Mouse (Mus musculus): ENCODE results near the gene Sh3bp1.

DNA sequence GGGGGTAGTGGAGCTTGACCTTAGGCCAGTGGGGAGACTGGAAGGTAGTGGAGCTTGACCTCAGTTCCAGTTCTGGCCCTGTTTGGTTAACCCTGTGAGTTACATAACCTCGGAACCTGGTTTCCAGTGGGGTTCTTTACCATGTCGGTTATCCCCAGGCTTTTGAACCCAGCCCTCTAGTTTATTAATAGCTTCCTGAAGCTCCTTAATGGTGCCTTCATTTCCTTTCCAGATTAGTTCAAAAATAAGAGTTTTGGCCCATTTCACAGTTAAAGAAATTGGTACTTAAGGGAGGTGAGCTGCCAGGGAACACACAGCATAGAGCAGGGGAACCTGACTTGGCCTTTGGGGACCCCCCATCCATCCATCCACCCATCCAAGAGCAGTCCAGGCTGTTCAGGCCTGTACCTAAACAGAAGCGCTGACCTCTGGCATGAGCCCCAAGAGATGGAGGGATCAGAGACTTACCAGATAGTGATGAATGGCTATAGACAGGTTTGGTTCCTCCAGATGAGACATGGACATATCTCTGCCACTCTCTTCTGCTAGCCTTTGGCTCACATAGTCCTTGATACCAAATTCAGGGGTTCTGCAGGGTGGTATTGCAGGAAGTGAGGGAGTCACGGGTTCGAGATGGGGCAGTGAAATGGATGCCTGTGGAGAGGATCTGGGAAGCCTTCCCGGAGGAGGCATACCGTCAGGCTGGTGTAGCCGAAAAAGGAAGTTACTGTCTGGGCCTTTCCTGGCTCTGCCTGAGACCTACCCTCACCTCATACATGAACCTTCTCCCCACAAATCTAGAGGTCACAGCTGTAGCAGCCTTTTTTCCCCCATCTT, 15.5 kb downstream of the Sh3bp1 start:
- TF ChIP-seq CTCF (IDR thresholded peaks at IDR 0.05; ENCODE audit: low read depth, low read length) (no peak), GATA1 (IDR thresholded peaks at IDR 0.05; ENCODE audit: borderline replicate concordance, low read length) (no peak), TAL1 (conservative IDR thresholded peaks at IDR 0.05; ENCODE audit: low read depth, low read length) (no peak), POLR2AphosphoS5 (IDR thresholded peaks at IDR 0.05; ENCODE audit: insufficient replicate concordance, low read depth, low read length) (no peak)
